Mouse (Mus musculus): ENCODE measurements around the gene Glis2. TPM values are rescaled to one million over a fixed set of nuclear protein-coding genes. Genes with fewer than 3 reads are reported as not detected.
A peak's percentile ranks its signal among the peaks of the same experiment; 100 is the strongest.

The Glis2 gene
- polyA plus RNA-seq, 1 experiment from 2014 or later = 31.3 TPM

GRCm38 (mm10) chr16:4603453-4603837 lies 8.9 kb downstream of the Glis2 start:
- no peaks in the 10 kb centered on the region for H3K27me3 ChIP-seq (ENCODE audit: control insufficient read depth, insufficient read depth, low read length)
- H3K9ac ChIP-seq (ENCODE audit: low read length) = no peak overlapping the region
- no peak overlapping the region for H3K4me3 ChIP-seq (ENCODE audit: low read depth, low read length)

GRCm38 (mm10) chr16:4604293-4604837 lies 9.9 kb downstream of the Glis2 start:
- ATAC-seq (replicated peaks; ENCODE audit: low FRiP score) (no peak), DNase-seq (ENCODE audit: low spot score) (no peak)
- peaks cover 34% of the 10 kb centered on the region for H3K4me1 ChIP-seq (replicated peaks; ENCODE audit: control insufficient read depth, insufficient read depth, low read length)
- WGBS = 72% methylated on average over 11 of the region's 11 CpGs
- no peak overlapping the region for H3K4me3 ChIP-seq (ENCODE audit: low read depth, low read length)
- H3K9ac ChIP-seq (ENCODE audit: low read length) = no peak overlapping the region
- H3K27ac ChIP-seq (ENCODE audit: low read depth, low read length) = no peak overlapping the region
- no peak overlapping the region for H3K4me2 ChIP-seq (ENCODE audit: low read depth, low read length, severe bottlenecking)
- no peaks in the 10 kb centered on the region for H3K9me3 ChIP-seq (ENCODE audit: control insufficient read depth, low read length)
- no peaks in the 10 kb centered on the region for H3K27me3 ChIP-seq (ENCODE audit: control insufficient read depth, insufficient read depth, low read length)
- no peaks in the 10 kb centered on the region for H3K36me3 ChIP-seq (ENCODE audit: control insufficient read depth, insufficient read depth, low read length)

More at GRCm38 (mm10) chr16:4603453-4603837, 8.9 kb downstream of the Glis2 start:
- ATAC-seq (replicated peaks; ENCODE audit: low FRiP score) = no peak
- Histone ChIP-seq H3K27ac (ENCODE audit: low read depth, low read length) (no peak overlapping the region; the same call in 1 of the 2 replicates), H3K4me2 (ENCODE audit: low read depth, low read length, severe bottlenecking) (no peak overlapping the region), H3K9me3 (ENCODE audit: control insufficient read depth, low read length) (no peaks in the 10 kb centered on the region), H3K4me1 (replicated peaks; ENCODE audit: control insufficient read depth, insufficient read depth, low read length) (peaks cover 43% of the 10 kb centered on the region), H3K36me3 (ENCODE audit: control insufficient read depth, insufficient read depth, low read length) (no peaks in the 10 kb centered on the region)
- DNase-seq (ENCODE audit: low spot score) = no peak
- 73% methylated on average over 1 of the region's 1 CpGs for WGBS

DNA sequence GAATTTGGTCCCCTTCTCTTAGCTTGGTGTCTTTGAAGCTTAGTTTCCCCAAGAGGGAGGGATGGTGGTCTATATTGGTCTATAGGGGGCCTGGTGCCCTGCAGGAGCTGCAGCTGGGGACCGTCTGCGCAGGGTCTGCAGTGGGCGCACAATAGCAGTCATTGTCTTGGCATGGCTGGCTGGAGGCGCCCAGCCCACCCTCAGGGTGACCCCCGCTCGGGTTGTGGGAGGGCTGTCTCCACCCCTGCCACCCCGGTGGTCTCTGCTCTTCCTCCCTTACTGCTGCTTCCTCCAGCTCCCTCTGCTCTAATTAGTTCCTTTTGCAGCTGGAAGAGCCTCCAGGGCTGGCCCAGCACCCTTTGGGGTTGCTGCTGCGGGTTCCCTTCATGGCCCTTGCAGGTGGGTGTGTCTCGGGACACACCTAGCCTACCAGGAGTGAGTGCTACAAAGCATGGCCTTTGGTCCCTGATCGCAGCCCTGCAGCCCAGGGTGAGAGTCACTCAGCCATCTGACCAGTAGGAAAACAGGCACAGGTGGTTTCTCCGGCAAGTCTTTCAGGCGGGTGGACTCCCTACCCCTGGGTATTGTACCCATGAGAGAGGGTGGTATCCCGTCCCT lies 11.1 kb downstream of the Glis2 start:
- no peak overlapping the region for H3K4me3 ChIP-seq (ENCODE audit: low read depth, low read length)
- 51% methylated on average over 13 of the region's 13 CpGs for WGBS
- no peaks in the 10 kb centered on the region for H3K9me3 ChIP-seq (ENCODE audit: control insufficient read depth, low read length)
- H3K27ac ChIP-seq (ENCODE audit: low read depth, low read length) = 0 out of 2 replicates have a peak overlapping the region, but pooled peaks have one; percentile 25
- no peak overlapping the region for H3K4me2 ChIP-seq (ENCODE audit: low read depth, low read length, severe bottlenecking)
- H3K27me3 ChIP-seq (ENCODE audit: control insufficient read depth, insufficient read depth, low read length) = no peaks in the 10 kb centered on the region
- DNase-seq (ENCODE audit: low spot score) = no peak
- H3K9ac ChIP-seq (ENCODE audit: low read length) = no peak overlapping the region
- H3K4me1 ChIP-seq (replicated peaks; ENCODE audit: control insufficient read depth, insufficient read depth, low read length) = peaks cover 34% of the 10 kb centered on the region
- H3K36me3 ChIP-seq (ENCODE audit: control insufficient read depth, insufficient read depth, low read length) = no peaks in the 10 kb centered on the region; the same call in 1 of the 2 replicates
- ATAC-seq (replicated peaks; ENCODE audit: low FRiP score) = peak; percentile 52

DNA sequence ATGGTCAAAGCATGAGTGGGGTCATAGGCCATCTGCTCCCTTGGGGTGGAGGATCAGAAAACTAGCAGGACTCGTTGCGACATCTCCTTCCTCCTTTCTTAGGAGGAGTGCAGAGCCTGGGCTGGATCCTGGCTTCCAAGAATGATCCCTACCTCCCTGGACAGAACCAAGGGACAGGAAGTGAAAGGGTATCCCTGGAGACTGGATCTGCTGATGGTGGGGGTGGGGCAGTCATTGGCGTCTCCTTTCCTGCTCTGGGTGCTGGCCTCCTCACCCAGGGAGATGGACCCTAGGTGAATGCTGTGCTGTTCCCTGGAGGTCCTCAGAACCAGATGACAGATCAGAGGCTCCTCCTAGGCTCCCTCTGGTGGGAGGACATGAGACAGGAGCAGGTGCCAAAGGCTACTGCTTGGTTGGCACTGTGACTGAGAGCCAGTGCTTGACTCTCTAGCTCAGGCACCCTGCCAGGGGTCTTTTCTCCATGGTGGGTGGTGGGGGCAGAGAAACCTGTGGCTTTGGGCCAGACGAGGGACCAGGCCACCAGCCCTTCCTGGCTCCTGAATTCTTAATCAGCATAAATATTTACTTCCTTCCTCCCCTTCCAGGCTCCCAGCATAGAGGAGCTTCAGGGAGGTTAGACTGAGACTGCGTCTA lies 12.0 kb downstream of the Glis2 start:
- no peak for ATAC-seq (replicated peaks; ENCODE audit: low FRiP score)
- no peak overlapping the region for H3K27ac ChIP-seq (ENCODE audit: low read depth, low read length)
- peaks cover 31% of the 10 kb centered on the region for H3K4me1 ChIP-seq (replicated peaks; ENCODE audit: control insufficient read depth, insufficient read depth, low read length)
- 52% methylated on average over 5 of the region's 5 CpGs for WGBS
- no peak overlapping the region for H3K4me3 ChIP-seq (ENCODE audit: low read depth, low read length)
- H3K4me2 ChIP-seq (ENCODE audit: low read depth, low read length, severe bottlenecking) = no peak overlapping the region
- no peak overlapping the region for H3K9ac ChIP-seq (ENCODE audit: low read length)
- H3K9me3 ChIP-seq (ENCODE audit: control insufficient read depth, low read length) = no peaks in the 10 kb centered on the region
- no peaks in the 10 kb centered on the region; the same call in 1 of the 2 replicates for H3K36me3 ChIP-seq (ENCODE audit: control insufficient read depth, insufficient read depth, low read length)
- DNase-seq (ENCODE audit: low spot score) = no peak
- H3K27me3 ChIP-seq (ENCODE audit: control insufficient read depth, insufficient read depth, low read length) = no peaks in the 10 kb centered on the region

DNA sequence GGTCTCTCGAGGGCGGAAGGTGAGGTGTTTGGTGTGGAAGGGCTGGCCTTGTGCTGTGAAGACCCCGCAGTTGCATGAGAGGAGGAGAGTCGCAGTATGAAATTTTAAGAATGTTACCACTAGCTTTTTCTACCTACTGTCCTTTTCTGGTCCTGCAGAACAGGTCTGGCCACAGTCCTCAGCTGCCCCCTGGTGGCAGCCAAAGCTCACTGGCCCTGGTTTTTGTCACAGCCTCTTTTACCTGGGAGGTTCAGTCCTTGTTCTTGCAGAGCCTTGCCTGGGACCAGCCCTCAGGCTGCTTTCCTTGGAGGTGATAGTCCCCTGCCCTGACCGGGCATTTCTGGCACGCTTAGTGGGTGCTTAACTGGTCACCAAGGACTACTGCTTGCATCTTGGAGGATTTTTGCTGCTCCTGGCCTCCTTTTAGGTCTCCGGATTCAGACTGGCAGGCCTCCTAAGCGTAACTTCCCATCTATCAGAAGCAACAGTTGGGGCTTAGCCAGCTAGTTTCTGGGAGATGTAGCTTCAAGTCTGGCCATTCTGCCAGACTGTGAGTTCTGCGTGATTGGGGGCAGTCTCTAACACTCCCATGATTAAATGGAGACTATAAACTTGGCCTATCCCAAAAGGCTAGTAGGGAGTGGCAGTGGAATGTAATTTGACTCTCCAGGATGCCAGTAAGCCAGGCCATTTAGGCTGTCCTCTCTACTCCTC lies 13.5 kb downstream of the Glis2 start:
- Histone ChIP-seq H3K4me2 (ENCODE audit: low read depth, low read length, severe bottlenecking) (no peak overlapping the region), H3K27ac (ENCODE audit: low read depth, low read length) (no peak overlapping the region), H3K9me3 (ENCODE audit: control insufficient read depth, low read length) (no peaks in the 10 kb centered on the region), H3K36me3 (ENCODE audit: control insufficient read depth, insufficient read depth, low read length) (peaks cover 3% of the 10 kb centered on the region; the same call in 1 of the 2 replicates), H3K27me3 (ENCODE audit: control insufficient read depth, insufficient read depth, low read length) (no peaks in the 10 kb centered on the region), H3K9ac (ENCODE audit: low read length) (no peak overlapping the region), H3K4me1 (replicated peaks; ENCODE audit: control insufficient read depth, insufficient read depth, low read length) (peaks cover 22% of the 10 kb centered on the region), H3K4me3 (ENCODE audit: low read depth, low read length) (no peak overlapping the region)
- ATAC-seq (replicated peaks; ENCODE audit: low FRiP score) (peak; percentile 26; the same call in 1 of the 2 replicates), DNase-seq (ENCODE audit: low spot score) (peak; percentile 88)
- 58% methylated on average over 9 of the region's 9 CpGs for WGBS

- Histone ChIP-seq H3K9ac (ENCODE audit: low read length) (no peak overlapping the region), H3K27ac (ENCODE audit: low read depth, low read length) (no peak overlapping the region), H3K9me3 (ENCODE audit: control insufficient read depth, low read length) (no peaks in the 10 kb centered on the region), H3K4me2 (ENCODE audit: low read depth, low read length, severe bottlenecking) (no peak overlapping the region), H3K4me1 (replicated peaks; ENCODE audit: control insufficient read depth, insufficient read depth, low read length) (peaks cover 16% of the 10 kb centered on the region), H3K4me3 (ENCODE audit: low read depth, low read length) (no peak overlapping the region), H3K27me3 (ENCODE audit: control insufficient read depth, insufficient read depth, low read length) (no peaks in the 10 kb centered on the region), H3K36me3 (ENCODE audit: control insufficient read depth, insufficient read depth, low read length) (peaks cover 9% of the 10 kb centered on the region)
- WGBS = 88% methylated on average over 19 of the region's 19 CpGs
- DNase-seq (ENCODE audit: low spot score) (no peak), ATAC-seq (replicated peaks; ENCODE audit: low FRiP score) (no peak)
Measured at GRCm38 (mm10) chr16:4608532-4609059, 14.1 kb downstream of the Glis2 start.

DNA sequence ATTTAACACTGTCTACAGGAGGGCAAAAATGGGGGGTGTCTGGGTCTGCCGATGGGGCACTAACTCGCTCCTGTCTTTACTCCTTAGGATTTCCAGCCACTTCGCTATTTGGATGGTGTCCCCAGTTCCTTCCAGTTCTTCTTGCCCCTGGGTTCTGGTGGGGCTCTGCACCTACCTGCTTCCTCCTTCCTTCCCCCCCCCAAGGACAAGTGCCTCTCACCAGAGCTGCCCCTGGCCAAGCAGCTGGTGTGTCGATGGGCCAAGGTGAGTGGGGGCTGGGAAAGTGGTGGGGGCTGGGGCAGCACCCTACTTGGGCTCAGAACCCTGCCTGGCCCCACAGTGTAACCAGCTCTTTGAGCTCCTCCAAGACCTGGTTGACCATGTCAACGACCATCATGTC lies 16.7 kb downstream of the Glis2 start:
- no peak overlapping the region for H3K27ac ChIP-seq (ENCODE audit: low read depth, low read length)
- no peaks in the 10 kb centered on the region for H3K27me3 ChIP-seq (ENCODE audit: control insufficient read depth, insufficient read depth, low read length)
- H3K4me2 ChIP-seq (ENCODE audit: low read depth, low read length, severe bottlenecking) = no peak overlapping the region
- H3K4me3 ChIP-seq (ENCODE audit: low read depth, low read length) = no peak overlapping the region
- WGBS = 96% methylated on average over 5 of the region's 5 CpGs
- H3K9ac ChIP-seq (ENCODE audit: low read length) = no peak overlapping the region
- ATAC-seq (replicated peaks; ENCODE audit: low FRiP score) = no peak
- DNase-seq (ENCODE audit: low spot score) = no peak
- H3K9me3 ChIP-seq (ENCODE audit: control insufficient read depth, low read length) = no peaks in the 10 kb centered on the region
- peaks cover 13% of the 10 kb centered on the region for H3K36me3 ChIP-seq (ENCODE audit: control insufficient read depth, insufficient read depth, low read length)
- H3K4me1 ChIP-seq (replicated peaks; ENCODE audit: control insufficient read depth, insufficient read depth, low read length) = peaks cover 3% of the 10 kb centered on the region; the same call in 1 of the 2 replicates

DNA sequence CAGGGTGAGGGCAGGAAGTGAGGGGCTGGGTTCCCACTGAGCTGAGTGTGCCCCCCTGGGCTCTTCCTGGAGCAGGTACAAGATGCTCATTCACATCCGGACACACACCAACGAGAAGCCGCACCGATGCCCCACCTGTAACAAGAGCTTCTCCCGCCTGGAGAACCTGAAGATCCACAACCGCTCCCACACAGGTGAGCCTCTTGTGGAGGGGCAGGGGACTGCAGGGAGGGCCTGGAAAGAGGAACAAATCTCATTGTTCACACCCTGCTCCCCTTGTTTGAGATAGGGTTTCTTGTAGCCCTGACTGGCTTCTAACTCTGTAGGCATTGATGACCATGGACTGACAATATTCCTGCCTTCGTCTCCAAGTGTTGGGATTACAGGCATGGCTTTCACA lies 17.2 kb downstream of the Glis2 start:
- Histone ChIP-seq H3K27ac (ENCODE audit: low read depth, low read length) (no peak overlapping the region), H3K4me2 (ENCODE audit: low read depth, low read length, severe bottlenecking) (no peak overlapping the region), H3K36me3 (ENCODE audit: control insufficient read depth, insufficient read depth, low read length) (peaks cover 13% of the 10 kb centered on the region), H3K9ac (ENCODE audit: low read length) (no peak overlapping the region), H3K4me1 (replicated peaks; ENCODE audit: control insufficient read depth, insufficient read depth, low read length) (no peaks in the 10 kb centered on the region; the same call in 1 of the 2 replicates), H3K9me3 (ENCODE audit: control insufficient read depth, low read length) (no peaks in the 10 kb centered on the region), H3K4me3 (ENCODE audit: low read depth, low read length) (no peak overlapping the region), H3K27me3 (ENCODE audit: control insufficient read depth, insufficient read depth, low read length) (no peaks in the 10 kb centered on the region)
- DNase-seq (ENCODE audit: low spot score) = no peak
- WGBS = 90% methylated on average over 7 of the region's 7 CpGs
- no peak for ATAC-seq (replicated peaks; ENCODE audit: low FRiP score)

Measured in forebrain, embryonic 11.5 days (tissue).